Mouse (Mus musculus): ENCODE measurements around the gene Pik3r5.

DNA sequence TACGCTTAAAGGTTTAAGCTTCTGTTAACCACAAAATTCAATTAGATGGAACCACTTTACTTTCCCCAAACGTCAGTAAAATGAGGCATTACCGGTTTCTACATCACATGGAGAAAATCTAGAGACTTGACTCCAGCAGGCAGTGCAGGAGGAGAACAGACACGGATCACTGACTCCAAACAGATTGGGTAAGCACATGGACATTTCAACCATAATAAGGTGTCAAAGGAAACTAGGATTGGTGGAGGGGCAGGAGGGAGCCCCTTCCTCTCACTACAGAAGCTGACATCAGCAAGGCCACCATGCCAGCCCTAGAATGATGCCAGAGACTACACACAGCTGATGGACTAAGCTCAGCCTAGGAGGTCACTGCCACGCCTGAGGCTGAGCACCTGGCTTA is 36.4 kb upstream of the Pik3r5 start:
- TF ChIP-seq POLR2A (IDR thresholded peaks at IDR 0.05; ENCODE audit: control insufficient read depth, low read depth, low read length): no peak
- no peak for TF ChIP-seq CTCF (IDR thresholded peaks at IDR 0.05; ENCODE audit: control insufficient read depth, insufficient read depth, insufficient replicate concordance, low read depth, low read length)
